Mouse (Mus musculus) thymus, postnatal 14 days (tissue): ENCODE measurements at regions not wholly inside any gene's neighbourhood (a gene's known extent, or its start where the extent isn't known, plus 50 kb on each side); places are given as distances from the start of the nearest gene placed in this dataset.

ENCODE experiments used
- DNase-seq: peaks from one replicate; pipeline ENCODE4 v3.0.0; 2021

- DNase-seq, result peak; percentile 76
These were observed 60.3 kb downstream of the Snrpe start for GRCm38 (mm10) chr1:133549816-133550215.

- DNase-seq, result no peak
These were observed 61.1 kb downstream of the Snrpe start for GRCm38 (mm10) chr1:133548971-133549370.

- no peak for DNase-seq
These were observed 62.5 kb downstream of the Snrpe start for GRCm38 (mm10) chr1:133547541-133547940.

- DNase-seq, result peak; percentile 64
These were observed 65.1 kb downstream of the Snrpe start for GRCm38 (mm10) chr1:133544996-133545395.

- peak; percentile 50 for DNase-seq
These were observed 66.3 kb downstream of the Snrpe start for GRCm38 (mm10) chr1:133543751-133544150.

GRCm38 (mm10) chr1:133541996-133542775 lies 67.9 kb downstream of the Snrpe start:
- peak; percentile 77 for DNase-seq

- DNase-seq, result no peak
These were observed 79.4 kb downstream of the Snrpe start for GRCm38 (mm10) chr1:133530698-133531097.

GRCm38 (mm10) chr1:133529817-133530216 lies 80.3 kb downstream of the Snrpe start:
- no peak for DNase-seq

- no peak for DNase-seq
These were observed 82.3 kb downstream of the Snrpe start for GRCm38 (mm10) chr1:133527651-133528385.

- DNase-seq, result no peak
These were observed 87.3 kb downstream of the Snrpe start for GRCm38 (mm10) chr1:133522825-133523224.

- DNase-seq, result no peak
These were observed 89.4 kb downstream of the Snrpe start for GRCm38 (mm10) chr1:133520652-133521051.

GRCm38 (mm10) chr1:133517020-133517419 lies 92.8 kb upstream of the Sox13 start:
- DNase-seq, result no peak

GRCm38 (mm10) chr1:133504116-133504515 lies 79.9 kb upstream of the Sox13 start:
- DNase-seq, result no peak

GRCm38 (mm10) chr1:133503336-133503735 lies 79.2 kb upstream of the Sox13 start:
- no peak for DNase-seq

GRCm38 (mm10) chr1:133501016-133501415 lies 76.8 kb upstream of the Sox13 start:
- DNase-seq, result no peak

GRCm38 (mm10) chr1:133492986-133493741 lies 69.0 kb upstream of the Sox13 start:
- peak; percentile 57 for DNase-seq

GRCm38 (mm10) chr1:133492291-133492985 lies 68.3 kb upstream of the Sox13 start:
- peak; percentile 39 for DNase-seq

- peak; percentile 34 for DNase-seq
These were observed 67.7 kb upstream of the Sox13 start for GRCm38 (mm10) chr1:133491857-133492290.

- no peak for DNase-seq
These were observed 63.2 kb upstream of the Sox13 start for GRCm38 (mm10) chr1:133487171-133487901.

- DNase-seq, result no peak
These were observed 62.2 kb upstream of the Sox13 start for GRCm38 (mm10) chr1:133486370-133486769.

GRCm38 (mm10) chr1:133482891-133483290 lies 58.7 kb upstream of the Sox13 start:
- DNase-seq, result no peak

GRCm38 (mm10) chr1:133474546-133474945 lies 50.4 kb upstream of the Sox13 start:
- no peak for DNase-seq
